Mouse (Mus musculus) E14TG2a.4 (cell line): ENCODE data around the gene Sox12.

Experiments used
- CTCF ChIP-seq: conservative IDR thresholded peaks from 2 replicates; pipeline ENCODE4 v1.5.1; 2014; ENCODE audit warnings: low read length
- NANOG ChIP-seq: IDR thresholded peaks from 2 replicates; pipeline ENCODE4 v1.6.1; 2014; ENCODE audit warnings: borderline replicate concordance, low read length, mixed read lengths
- POU5F1 ChIP-seq: IDR thresholded peaks from 2 replicates; pipeline ENCODE4 v1.6.1; 2014; ENCODE audit warnings: low read length, borderline replicate concordance

GRCm38 (mm10) chr2:152438963-152439362 is 41.1 kb upstream of the Sox12 start:
- TF ChIP-seq CTCF (no peak), POU5F1 (no peak), NANOG (no peak)
